8 mouse cellular contexts compared by ENCODE assay signal in the genomic region with DNA sequence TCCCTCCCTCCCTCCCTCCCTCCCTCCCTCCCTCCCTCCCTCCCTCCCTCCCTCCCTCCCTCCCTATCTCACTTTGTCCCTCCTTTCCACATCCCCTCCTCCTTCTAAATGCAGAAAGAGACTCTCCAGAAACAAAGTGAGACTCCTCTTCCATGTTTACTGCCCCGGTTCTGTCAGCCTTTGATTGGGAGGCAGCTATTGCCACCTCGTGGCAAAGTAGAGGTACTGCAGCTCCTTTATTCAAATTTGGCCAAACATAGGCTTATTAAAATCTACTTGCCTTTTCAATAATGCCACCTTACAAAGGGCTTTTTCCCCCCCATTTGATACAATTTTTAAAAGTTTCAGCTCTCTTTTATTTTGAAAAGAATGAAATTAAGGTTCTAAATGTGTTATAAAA. TPM values are rescaled to one million over a fixed set of nuclear protein-coding genes. Genes with fewer than 3 reads are reported as not detected.
DNase-seq lines count a peak whose midpoint lies in the region; ATAC-seq lines count a peak whose summit lies in the region.

No protein-coding gene starts in this region.

- H3K4me2 ChIP-seq in midbrain, embryonic 11.5 days, result no peak overlapping the region
- H3K4me2 ChIP-seq in midbrain, embryonic 16.5 days (ENCODE audit: low read length), result no peak overlapping the region

- H3K9ac ChIP-seq in midbrain, embryonic 11.5 days (ENCODE audit: low read length), result no peak overlapping the region
- H3K9ac ChIP-seq in midbrain, embryonic 16.5 days (ENCODE audit: low read depth, low read length), result no peak overlapping the region

- peaks cover 12% of the 10 kb centered on the region for H3K4me1 ChIP-seq in midbrain, embryonic 11.5 days (ENCODE audit: control insufficient read depth, insufficient read depth, low read length)
- H3K4me1 ChIP-seq in midbrain, embryonic 16.5 days (ENCODE audit: control insufficient read depth, insufficient read depth, low read length), result peaks cover 31% of the 10 kb centered on the region

- no peaks in the 10 kb centered on the region for H3K36me3 ChIP-seq in midbrain, embryonic 11.5 days (ENCODE audit: control insufficient read depth, insufficient read depth, low read length)
- H3K36me3 ChIP-seq in midbrain, embryonic 16.5 days (ENCODE audit: control insufficient read depth, insufficient read depth, low read length), result peaks cover 8% of the 10 kb centered on the region; the same call in 1 of the 2 replicates

- H3K4me3 ChIP-seq in midbrain, embryonic 11.5 days (ENCODE audit: low read depth, low read length), result no peak overlapping the region
- H3K4me3 ChIP-seq in midbrain, embryonic 16.5 days (ENCODE audit: low read depth, low read length), result no peak overlapping the region

- H3K9me3 ChIP-seq in midbrain, embryonic 11.5 days (ENCODE audit: control insufficient read depth, low read length), result no peaks in the 10 kb centered on the region
- H3K9me3 ChIP-seq in midbrain, embryonic 16.5 days (replicated peaks; ENCODE audit: control insufficient read depth, low read length, poor library complexity, severe bottlenecking), result no peaks in the 10 kb centered on the region

- WGBS in midbrain, embryonic 11.5 days, result 0% methylated on average over 2 of the region's 2 CpGs
- WGBS in midbrain, embryonic 16.5 days, result 2% methylated on average over 2 of the region's 2 CpGs

- peak; percentile 59 for DNase-seq in cerebellum, adult 11-12 months
- peak; percentile 89 for DNase-seq in midbrain, embryonic 11.5 days (ENCODE audit: low spot score, missing footprints)
- peak; percentile 25 for DNase-seq in c-Kit-positive CD71-positive TER-119-negative erythroid progenitor cells, embryonic 14.5 days (ENCODE audit: low read depth)
- peak; percentile 73 for DNase-seq in induced T-regulatory cell, adult 2 months (ENCODE audit: low read depth)
- DNase-seq in thymus, postnatal 14 days, result peak; percentile 23
- no peak for DNase-seq in gastrocnemius, postnatal 25 days

- no peak overlapping the region for H3K27ac ChIP-seq in midbrain, embryonic 11.5 days (ENCODE audit: low read depth, low read length)
- no peak overlapping the region for H3K27ac ChIP-seq in midbrain, embryonic 16.5 days (ENCODE audit: low read length)

- no peaks in the 10 kb centered on the region for H3K27me3 ChIP-seq in midbrain, embryonic 11.5 days (ENCODE audit: control insufficient read depth, insufficient read depth, low read length)
- H3K27me3 ChIP-seq in midbrain, embryonic 16.5 days (ENCODE audit: control insufficient read depth, insufficient read depth, low read depth, low read length), result no peaks in the 10 kb centered on the region

- ATAC-seq in cerebellum, adult (ENCODE audit: insufficient number of reproducible peaks, low FRiP score, low TSS enrichment), result no peak
- ATAC-seq in midbrain, embryonic 11.5 days (ENCODE audit: low FRiP score), result no peak
- ATAC-seq in midbrain, embryonic 16.5 days, result no peak

RNA-seq across cellular contexts. Expression of gene Scg5, which starts 5.0 kb away (rescaled TPM):
- polyA plus RNA-seq in midbrain, embryonic 11.5 days (2014; fragmentation: Nextera tagmentation; extraction: Ambion mirVana), result 56.3 and 65.0 TPM in 2 replicates
- 255 and 297 TPM in 2 replicates for polyA plus RNA-seq in midbrain, embryonic 16.5 days (2015; fragmentation: Nextera tagmentation; extraction: Ambion mirVana)
- under 1 TPM in 1 of 2 experiments, not detected in 1; 0.21 TPM for total RNA-seq in gastrocnemius, postnatal 25 days (2021)

RNA-seq across cellular contexts. Expression of gene Arhgap11a, which starts 24.6 kb away (rescaled TPM):
- polyA plus RNA-seq in midbrain, embryonic 11.5 days (2014; fragmentation: Nextera tagmentation; extraction: Ambion mirVana), result 6.6 and 7.5 TPM in 2 replicates
- 4.0 and 6.4 TPM in 2 replicates for polyA plus RNA-seq in midbrain, embryonic 16.5 days (2015; fragmentation: Nextera tagmentation; extraction: Ambion mirVana)
- 1 to 10 TPM; 1.4 to 1.6 TPM for total RNA-seq in gastrocnemius, postnatal 25 days (2021)
